Mouse (Mus musculus) embryonic facial prominence, embryonic 14.5 days (tissue): ENCODE data around the gene Gm10382. TPM values are rescaled to one million over a fixed set of nuclear protein-coding genes. Genes with fewer than 3 reads are reported as not detected.
"Not testable (repeated sequence)": the region's sequence is repeated elsewhere in the genome, so short reads cannot be mapped to it uniquely, and the experiment has no call there.

Source experiments
- ATAC-seq: fragments of 200-750 bp; cut with Nextera tagmentation; 2 replicates; pipeline ENCODE4 v1.8.0; 2017; ENCODE audit warnings: low read depth, moderate number of reproducible peaks, moderate TSS enrichment
- DNase-seq: peaks from one replicate; pipeline ENCODE4 v3.0.0-alpha.2; 2015; ENCODE audit warnings: low spot score
- H3K27ac ChIP-seq: fragments of 300-500 bp; sonication (generic); replicated peaks from 2 replicates; pipeline ENCODE4 v1.5.1; 2014; ENCODE audit warnings: low read depth, mild to moderate bottlenecking, low read length, moderate library complexity
- H3K27me3 ChIP-seq: fragments of 300-500 bp; sonication (generic); replicated peaks from 2 replicates; pipeline ENCODE4 v1.6.1; 2014; ENCODE audit warnings: low read length; ENCODE audit not compliant: control insufficient read depth, insufficient read depth
- H3K36me3 ChIP-seq: fragments of 300-500 bp; sonication (generic); 2 replicates; pipeline ENCODE4 v1.6.1; 2014; ENCODE audit warnings: low read length, mixed read lengths; ENCODE audit not compliant: control insufficient read depth, insufficient read depth
- H3K4me1 ChIP-seq: fragments of 300-500 bp; sonication (generic); 2 replicates; pipeline ENCODE4 v1.6.1; 2014; ENCODE audit warnings: antibody characterized with exemption, low read length; ENCODE audit not compliant: control insufficient read depth, insufficient read depth
- H3K4me2 ChIP-seq: fragments of 300-500 bp; sonication (generic); 2 replicates; pipeline ENCODE4 v1.6.1; 2014; ENCODE audit warnings: low read depth, mild to moderate bottlenecking, low read length, moderate library complexity, mixed read lengths
- H3K4me3 ChIP-seq: fragments of 300-500 bp; sonication (generic); 2 replicates; pipeline ENCODE4 v1.5.1; 2014; ENCODE audit warnings: low read depth, mild to moderate bottlenecking, low read length
- H3K9ac ChIP-seq: fragments of 300-500 bp; sonication (generic); 2 replicates; pipeline ENCODE4 v1.6.1; 2014; ENCODE audit warnings: low read depth, mild to moderate bottlenecking, low read length, moderate library complexity, mixed read lengths
- H3K9me3 ChIP-seq: fragments of 300-500 bp; sonication (generic); 2 replicates; pipeline ENCODE4 v1.6.1; 2016; ENCODE audit warnings: low read length; ENCODE audit not compliant: control insufficient read depth
- WGBS: fragments of 180-500 bp; shearing (Covaris S2); extraction: QIAGEN DNeasy Blood & Tissue Kit; methylation state at CpG from one replicate; pipeline ENCODE4 v1.1.7; 2014; 5-methylcytosine and 5-hydroxymethylcytosine counted together
- polyA plus RNA-seq: library from polyadenylated mRNA; unstranded; fragments of >200 nt; fragmentation: Nextera tagmentation; extraction: Ambion mirVana; gene quantifications from 2 replicates; pipeline ENCODE4 v1.2.1, GENCODE M21; 2014

The Gm10382 gene
- polyA plus RNA-seq, 1 experiment from 2014 or later = 0.24 TPM

DNA sequence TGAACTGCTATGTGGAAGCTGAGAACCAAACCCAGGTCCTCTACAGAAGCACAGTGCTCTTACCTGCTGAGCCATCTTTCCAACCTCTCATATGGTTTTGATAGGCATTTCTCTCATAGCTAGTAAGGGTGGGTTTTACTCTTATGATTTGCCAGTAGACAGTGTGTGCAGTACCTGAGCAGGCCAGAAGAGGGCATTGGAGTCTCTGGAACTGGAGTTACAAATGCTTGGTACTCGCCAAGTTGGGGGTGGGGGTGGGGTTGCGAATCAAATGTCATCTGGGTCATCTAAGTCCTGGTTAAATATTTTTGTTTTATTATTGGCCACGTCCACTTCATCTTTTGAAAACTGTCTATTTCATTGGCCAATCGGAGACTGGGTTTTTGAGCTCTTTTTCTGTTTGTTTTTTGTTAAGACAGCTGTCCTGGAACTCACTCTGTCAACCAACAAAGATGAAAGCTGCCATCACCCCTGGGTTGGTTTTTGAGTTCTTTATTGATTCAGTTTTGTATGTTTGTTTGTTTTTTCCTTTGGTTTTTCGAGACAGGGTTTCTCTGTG lies 22.9 kb downstream of the Gm10382 start:
- H3K4me1 ChIP-seq = peaks cover 6% of the 10 kb centered on the region; the same call in 1 of the 2 replicates
- no peaks in the 10 kb centered on the region for H3K9me3 ChIP-seq
- H3K4me3 ChIP-seq = no peak overlapping the region
- DNase-seq (peak; percentile 27), ATAC-seq (no peak)
- no peak overlapping the region for H3K4me2 ChIP-seq
- peaks cover 36% of the 10 kb centered on the region for H3K36me3 ChIP-seq
- H3K27ac ChIP-seq = no peak overlapping the region
- 66% methylated on average over 5 of the region's 5 CpGs for WGBS
- H3K27me3 ChIP-seq = no peaks in the 10 kb centered on the region
- H3K9ac ChIP-seq = no peak overlapping the region

DNA sequence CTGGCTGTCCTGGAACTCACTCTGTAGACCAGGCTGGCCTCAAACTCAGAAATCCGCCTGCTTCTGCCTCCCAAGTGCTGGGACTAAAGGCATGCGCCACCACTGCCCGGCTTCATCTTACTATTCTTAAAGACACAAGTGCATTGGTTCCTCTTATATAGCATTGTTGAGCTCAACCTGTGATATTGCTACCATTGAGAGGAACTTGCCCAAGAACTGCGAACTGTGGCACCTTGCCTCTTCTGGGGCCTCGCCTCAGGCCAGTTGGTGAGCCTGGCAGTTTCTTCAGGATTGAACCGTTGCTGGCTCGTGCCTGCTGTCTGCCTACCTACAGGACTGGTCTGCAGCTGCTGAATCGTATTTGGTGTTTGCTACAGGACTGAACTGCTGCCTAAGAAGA lies 23.4 kb downstream of the Gm10382 start:
- not testable (repeated sequence) for H3K4me1 ChIP-seq, H3K27me3 ChIP-seq, H3K4me3 ChIP-seq, H3K9me3 ChIP-seq, H3K4me2 ChIP-seq, H3K27ac ChIP-seq, H3K9ac ChIP-seq, ATAC-seq, DNase-seq
- H3K36me3 ChIP-seq = peaks cover 41% of the 10 kb centered on the region
- 82% methylated on average over 8 of the region's 8 CpGs for WGBS

GRCm38 (mm10) chr5:125413763-125414162 lies 24.6 kb downstream of the Gm10382 start:
- no peak overlapping the region for H3K4me3 ChIP-seq
- H3K36me3 ChIP-seq = peaks cover 53% of the 10 kb centered on the region
- 0 out of 2 replicates have a peak, but pooled peaks cover 3% of the 10 kb centered on the region for H3K4me1 ChIP-seq
- ATAC-seq (no peak), DNase-seq (no peak)
- WGBS = 78% methylated on average over 4 of the region's 4 CpGs
- no peaks in the 10 kb centered on the region for H3K9me3 ChIP-seq
- H3K27ac ChIP-seq = no peak overlapping the region
- H3K4me2 ChIP-seq = no peak overlapping the region
- no peaks in the 10 kb centered on the region for H3K27me3 ChIP-seq
- no peak overlapping the region for H3K9ac ChIP-seq

DNA sequence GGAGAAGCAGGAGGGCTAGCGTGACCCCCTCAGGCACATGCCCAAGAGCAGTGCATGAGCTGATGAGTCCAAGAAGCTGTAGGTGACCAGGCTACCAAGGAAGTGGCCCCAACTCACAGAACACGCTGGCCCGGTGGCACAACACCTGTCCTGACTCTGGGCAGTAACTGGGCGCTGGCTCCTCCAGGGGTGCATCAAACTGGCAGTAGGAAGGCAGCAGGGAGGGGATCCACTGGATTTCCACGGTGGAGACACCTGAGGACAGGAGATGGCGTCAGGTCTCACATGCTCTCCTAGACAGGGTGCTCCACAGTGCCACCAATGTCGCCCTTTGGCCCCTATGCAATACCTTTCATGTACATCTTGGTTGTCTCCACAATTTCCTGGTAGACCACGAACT lies 27.1 kb downstream of the Gm10382 start:
- H3K4me2 ChIP-seq = no peak overlapping the region
- no peak overlapping the region for H3K9ac ChIP-seq
- H3K9me3 ChIP-seq = no peaks in the 10 kb centered on the region
- 87% methylated on average over 8 of the region's 8 CpGs for WGBS
- H3K4me3 ChIP-seq = no peak overlapping the region
- no peaks in the 10 kb centered on the region for H3K27me3 ChIP-seq
- ATAC-seq (no peak), DNase-seq (no peak)
- peaks cover 72% of the 10 kb centered on the region for H3K36me3 ChIP-seq
- H3K4me1 ChIP-seq = no peaks in the 10 kb centered on the region
- H3K27ac ChIP-seq = no peak overlapping the region

DNA sequence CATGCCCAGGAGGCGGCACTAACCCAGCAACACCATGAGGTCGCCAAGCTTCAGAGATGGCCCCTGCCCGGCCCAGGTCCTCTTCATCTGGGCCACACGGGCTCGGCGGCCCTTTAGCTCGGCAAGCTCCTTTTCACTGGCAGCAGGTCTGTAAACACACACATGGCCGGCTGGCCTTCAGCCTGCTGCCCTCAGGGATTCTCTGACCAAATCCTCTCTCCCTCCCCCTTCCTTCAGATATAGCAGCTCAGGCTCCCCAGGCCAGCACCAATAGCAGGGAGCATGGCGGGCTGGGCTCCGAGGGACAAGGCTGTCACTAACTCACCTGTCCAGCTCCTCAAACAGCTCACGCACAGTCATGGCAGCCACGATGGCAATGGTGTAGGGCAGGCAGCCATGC lies 29.5 kb downstream of the Gm10382 start:
- DNase-seq (no peak), ATAC-seq (no peak)
- Histone ChIP-seq H3K27me3 (no peaks in the 10 kb centered on the region), H3K36me3 (peaks cover 92% of the 10 kb centered on the region), H3K4me2 (no peak overlapping the region), H3K9me3 (no peaks in the 10 kb centered on the region), H3K9ac (no peak overlapping the region), H3K4me3 (no peak overlapping the region), H3K27ac (no peak overlapping the region), H3K4me1 (no peaks in the 10 kb centered on the region)
- WGBS = 80% methylated on average over 12 of the region's 12 CpGs

GRCm38 (mm10) chr5:125419124-125419523 lies 30.0 kb downstream of the Gm10382 start:
- 71% methylated on average over 11 of the region's 11 CpGs for WGBS
- H3K4me3 ChIP-seq = no peak overlapping the region
- no peak for DNase-seq
- no peak for ATAC-seq
- peaks cover 92% of the 10 kb centered on the region for H3K36me3 ChIP-seq
- H3K27ac ChIP-seq = no peak overlapping the region
- H3K9me3 ChIP-seq = no peaks in the 10 kb centered on the region
- H3K4me2 ChIP-seq = no peak overlapping the region
- H3K4me1 ChIP-seq = no peaks in the 10 kb centered on the region
- no peaks in the 10 kb centered on the region for H3K27me3 ChIP-seq
- no peak overlapping the region for H3K9ac ChIP-seq

DNA sequence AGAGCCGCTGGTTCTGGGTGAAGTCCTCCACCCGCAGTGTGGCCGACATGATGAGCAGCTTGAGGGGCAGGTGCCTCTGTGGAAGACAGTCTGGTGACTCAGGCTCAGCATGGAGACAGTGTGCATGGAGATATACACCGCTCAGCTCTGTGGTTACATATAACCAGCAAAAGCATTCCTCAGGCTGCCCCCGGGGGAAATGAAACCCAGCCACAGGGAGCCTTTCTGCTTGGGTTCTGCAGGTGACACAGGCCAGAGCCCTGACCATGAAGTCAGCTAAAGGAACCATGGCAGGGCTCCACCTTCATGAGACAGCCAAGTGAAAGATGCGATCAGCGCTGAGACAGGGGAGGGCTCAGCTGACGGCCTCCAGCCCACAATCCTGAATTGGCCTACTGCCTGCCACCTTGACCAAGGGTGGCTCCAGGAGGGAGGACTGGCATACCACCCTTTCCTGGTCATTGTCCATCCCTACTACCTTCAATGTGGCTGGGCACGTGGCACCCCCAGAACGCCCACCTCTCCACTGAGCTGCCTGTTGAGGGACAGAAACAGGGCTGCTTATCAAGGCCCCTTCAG lies 36.7 kb downstream of the Gm10382 start:
- ATAC-seq (no peak), DNase-seq (no peak)
- Histone ChIP-seq H3K4me3 (no peak overlapping the region), H3K9ac (no peak overlapping the region), H3K36me3 (peaks cover 99% of the 10 kb centered on the region), H3K27ac (no peak overlapping the region), H3K9me3 (no peaks in the 10 kb centered on the region), H3K4me1 (no peaks in the 10 kb centered on the region), H3K27me3 (no peaks in the 10 kb centered on the region), H3K4me2 (no peak overlapping the region)
- 97% methylated on average over 8 of the region's 10 CpGs for WGBS

DNA sequence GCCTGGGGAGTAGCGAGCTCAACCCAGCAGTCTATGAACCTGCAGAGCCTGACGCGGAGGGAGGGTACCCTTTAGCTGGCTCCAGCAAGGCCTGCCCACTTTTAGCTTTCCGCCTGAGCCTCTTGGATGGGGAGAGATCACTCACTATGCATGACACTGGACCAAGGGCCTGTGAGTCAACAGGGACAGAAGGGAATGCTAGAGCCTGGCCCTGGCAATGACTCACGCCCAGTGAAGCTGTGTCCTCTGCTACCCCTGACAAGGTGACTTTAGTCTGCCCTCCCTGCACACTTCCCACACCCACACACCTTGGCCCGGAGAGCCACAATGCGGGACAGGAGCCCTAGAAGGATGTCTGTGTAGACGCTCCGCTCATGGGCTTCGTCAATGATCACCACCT lies 37.2 kb downstream of the Gm10382 start:
- no peak overlapping the region for H3K27ac ChIP-seq
- H3K36me3 ChIP-seq = peaks cover 99% of the 10 kb centered on the region
- ATAC-seq (no peak), DNase-seq (no peak)
- no peak overlapping the region for H3K4me2 ChIP-seq
- H3K4me3 ChIP-seq = no peak overlapping the region
- no peak overlapping the region for H3K9ac ChIP-seq
- H3K9me3 ChIP-seq = no peaks in the 10 kb centered on the region
- no peaks in the 10 kb centered on the region for H3K4me1 ChIP-seq
- no peaks in the 10 kb centered on the region for H3K27me3 ChIP-seq
- WGBS = 95% methylated on average over 10 of the region's 10 CpGs

GRCm38 (mm10) chr5:125432324-125432723 lies 43.2 kb downstream of the Gm10382 start:
- not testable (repeated sequence) for H3K9ac ChIP-seq, ATAC-seq
- WGBS = 95% methylated on average over 2 of the region's 2 CpGs

More at GRCm38 (mm10) chr5:125432324-125432723, 43.2 kb downstream of the Gm10382 start:
- not testable (repeated sequence) for H3K27ac ChIP-seq, H3K4me2 ChIP-seq, H3K4me1 ChIP-seq, DNase-seq, H3K4me3 ChIP-seq, H3K9me3 ChIP-seq, H3K27me3 ChIP-seq
- peaks cover 45% of the 10 kb centered on the region for H3K36me3 ChIP-seq
